Mouse (Mus musculus): ENCODE data around the gene E130311K13Rik.

E130311K13Rik gene

DNA sequence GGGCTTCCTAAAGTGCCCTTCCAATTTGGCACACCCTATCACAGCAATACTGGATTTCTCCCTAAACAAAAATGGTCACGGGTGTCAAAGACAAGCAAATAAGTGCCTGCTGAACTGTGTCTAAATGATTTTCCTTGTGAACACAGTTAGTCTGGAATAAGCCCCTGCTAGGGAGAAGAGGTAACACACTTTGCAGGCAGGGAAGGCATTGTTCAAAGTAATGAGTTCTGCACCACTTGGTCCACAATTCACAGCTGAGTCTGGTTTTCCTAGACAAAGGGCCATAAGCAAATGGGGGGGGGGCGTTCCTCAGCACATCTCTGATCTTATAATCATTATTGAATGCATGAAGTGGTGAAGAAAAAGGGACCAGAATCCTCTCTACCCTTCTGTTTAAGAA is 33.5 kb downstream of the E130311K13Rik start:
- ATAC-seq (ENCODE audit: low TSS enrichment) = no peak

DNA sequence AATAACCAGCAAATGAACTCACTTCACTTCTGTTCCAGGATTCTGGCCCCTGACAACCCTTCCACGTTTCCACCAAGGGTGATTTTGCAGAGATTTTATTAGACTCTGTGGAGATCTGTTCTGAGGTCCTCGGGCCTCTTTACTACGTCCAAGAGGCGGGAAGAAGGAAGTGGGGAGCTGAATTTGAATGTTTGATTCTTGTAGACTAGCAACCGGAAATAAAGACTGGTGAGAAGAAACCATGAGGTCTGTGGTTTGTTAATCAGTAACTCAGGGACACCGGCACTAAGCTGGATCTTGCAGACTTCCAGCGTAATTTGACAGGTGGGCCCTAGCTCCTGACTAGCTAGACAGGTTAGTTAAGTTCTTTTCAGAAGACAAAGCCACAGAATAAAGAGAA is 35.6 kb downstream of the E130311K13Rik start:
- ATAC-seq (ENCODE audit: low TSS enrichment) = no peak

DNA sequence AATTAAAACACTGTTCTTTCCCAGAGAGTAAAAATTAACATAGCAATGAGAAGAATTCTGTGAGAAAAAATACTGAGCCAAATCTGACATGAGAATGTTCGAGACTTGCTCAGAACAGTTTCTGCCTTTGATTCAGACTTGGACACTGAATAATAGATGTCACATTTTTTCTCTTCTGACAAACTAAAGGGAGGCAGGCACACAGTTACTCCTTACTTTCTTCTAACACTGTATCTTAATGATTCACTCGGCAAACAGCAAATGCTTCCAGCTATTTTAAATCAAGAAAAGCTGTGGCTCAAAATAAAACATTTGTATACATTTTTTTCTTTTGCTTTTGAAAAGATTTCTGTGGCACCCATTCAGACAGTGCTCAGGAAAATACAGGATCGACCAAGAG is 37.1 kb downstream of the E130311K13Rik start:
- ATAC-seq (ENCODE audit: low TSS enrichment) = peak; percentile 95

DNA sequence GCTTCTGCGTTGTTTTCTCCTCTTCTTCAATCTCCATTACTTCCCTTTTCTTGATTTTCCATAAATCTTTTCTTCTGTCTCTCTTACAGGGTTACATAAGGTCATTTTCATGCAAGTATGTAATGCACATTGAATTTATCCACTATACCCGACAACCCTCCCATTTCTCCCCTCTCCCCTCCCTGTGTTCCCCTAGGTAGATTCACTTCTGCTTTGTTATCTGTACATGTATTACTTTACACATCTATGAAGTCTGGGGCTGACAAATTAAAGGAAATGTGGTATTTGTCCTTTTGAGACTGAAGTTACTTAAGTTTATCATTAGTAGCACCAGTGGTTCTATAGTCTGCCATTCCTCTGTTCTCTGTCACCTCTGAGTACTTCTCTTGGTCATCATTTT is 48.2 kb downstream of the E130311K13Rik start:
- no peak for ATAC-seq (ENCODE audit: low TSS enrichment)

DNA sequence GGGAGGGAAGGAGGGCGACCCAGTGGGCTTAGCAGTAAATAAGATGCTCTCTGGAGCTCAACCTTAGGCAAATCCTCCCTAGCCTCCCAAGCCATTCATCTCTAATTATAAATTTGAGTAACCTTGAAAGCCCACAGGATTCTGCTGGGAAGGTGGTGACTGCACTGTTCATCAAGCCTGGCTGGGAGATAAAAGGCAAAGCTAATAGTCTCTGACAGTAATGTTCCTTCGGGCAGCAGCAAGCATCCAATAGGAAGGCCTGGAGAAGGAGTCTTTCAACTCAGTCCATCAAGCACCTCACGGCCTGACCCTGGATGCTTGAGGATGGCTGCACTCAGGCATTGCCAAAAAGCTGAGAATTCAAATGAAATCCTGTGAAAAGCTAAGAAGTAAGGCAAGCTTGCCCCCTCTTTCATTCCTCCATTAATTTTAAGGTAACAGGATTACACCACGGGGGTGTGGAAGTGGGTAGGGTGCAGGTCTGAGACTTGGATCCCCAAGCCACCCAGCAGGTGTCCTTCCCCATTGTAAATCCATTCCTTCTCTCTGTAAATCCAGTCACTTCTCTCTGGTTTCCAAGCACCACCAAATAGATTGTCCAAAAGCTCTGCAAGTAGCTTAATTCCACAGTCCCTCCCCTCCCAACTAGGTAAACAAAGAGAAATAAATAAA is 50.1 kb downstream of the E130311K13Rik start:
- ATAC-seq (ENCODE audit: low TSS enrichment) = no peak

DNA sequence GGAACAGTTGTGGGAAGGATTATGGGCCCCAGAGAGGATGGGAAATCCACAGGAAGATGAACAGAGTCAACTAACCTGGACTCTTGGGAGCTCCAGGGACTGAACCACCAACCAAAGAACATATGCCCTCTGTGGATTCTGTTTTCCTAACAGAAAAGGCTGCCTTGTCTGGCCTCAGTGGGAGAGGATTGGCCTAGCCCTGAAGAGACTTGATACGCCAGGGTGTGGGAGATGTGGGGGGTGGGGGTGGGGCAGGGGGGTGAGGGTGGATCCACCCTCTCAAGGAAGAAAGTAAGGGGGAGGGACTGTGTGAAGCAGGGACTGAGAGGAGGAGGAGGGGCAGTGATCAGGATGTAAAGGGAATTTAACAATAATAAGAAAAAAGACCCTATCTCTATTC is 56.5 kb downstream of the E130311K13Rik start:
- no peak for ATAC-seq (ENCODE audit: low TSS enrichment)

DNA sequence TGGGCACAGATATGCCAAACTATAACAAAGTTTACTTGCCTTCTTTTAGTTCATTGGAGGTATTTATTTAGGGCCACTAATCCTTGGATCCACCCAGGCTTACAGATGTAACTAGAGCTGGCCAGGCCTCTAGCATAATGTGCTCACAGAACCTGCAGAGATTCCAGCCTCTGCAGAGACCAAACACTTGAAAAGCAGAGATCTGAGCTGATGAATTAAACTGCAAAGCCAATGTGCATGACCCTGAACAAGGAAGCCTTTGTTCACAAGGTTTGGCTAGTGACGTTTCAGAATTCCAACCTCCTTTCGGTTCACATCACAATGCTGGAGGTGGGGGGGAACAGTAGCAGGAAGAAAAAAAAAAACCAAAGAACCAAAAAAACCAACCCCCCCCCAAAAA is 58.0 kb downstream of the E130311K13Rik start:
- ATAC-seq (ENCODE audit: low TSS enrichment) = no peak

DNA sequence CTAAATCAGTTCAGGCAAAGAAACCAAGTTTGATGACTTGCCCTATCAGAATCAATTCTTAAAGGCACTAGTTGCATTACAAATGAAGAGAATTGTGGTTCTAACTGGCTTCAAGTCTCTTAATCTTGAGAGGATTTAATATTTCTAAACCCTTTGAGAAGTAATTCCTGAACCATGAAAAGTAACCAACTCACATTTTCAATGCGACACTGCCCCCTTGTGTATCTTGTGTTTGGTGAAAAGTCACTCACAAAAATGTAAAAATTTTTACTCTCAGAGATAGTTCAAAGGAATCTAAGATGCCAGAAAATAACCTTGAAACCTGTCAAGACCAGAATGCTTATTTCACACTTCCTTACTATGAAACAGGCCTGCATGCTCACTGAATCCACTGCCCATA is 61.0 kb downstream of the E130311K13Rik start:
- peak; percentile 60 for ATAC-seq (ENCODE audit: low TSS enrichment)

DNA sequence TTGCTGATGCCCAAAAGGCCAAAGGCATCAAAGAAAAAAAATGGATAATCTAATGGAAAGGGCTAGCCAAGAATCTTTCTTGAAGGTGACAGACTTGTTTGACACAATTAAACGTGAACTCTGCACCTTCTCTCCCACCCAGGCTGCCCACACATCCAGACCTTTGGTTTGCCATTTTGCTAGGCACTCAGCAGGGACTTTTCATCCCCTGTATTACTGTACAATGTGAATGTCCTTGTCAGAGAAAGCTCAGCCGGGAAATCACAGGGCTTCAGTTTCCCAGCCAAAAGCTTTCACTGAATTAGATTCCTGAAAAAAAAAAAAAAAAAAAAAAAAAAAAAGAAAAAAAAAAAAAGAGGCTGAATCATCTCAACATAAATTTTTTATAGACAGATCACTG is 64.2 kb downstream of the E130311K13Rik start:
- no peak for ATAC-seq (ENCODE audit: low TSS enrichment)

Measured in frontal cortex, adult (tissue).